Mouse (Mus musculus) liver, embryonic 15.5 days (tissue): ENCODE results near the gene Lypd1. TPM values are rescaled to one million over a fixed set of nuclear protein-coding genes. Genes with fewer than 3 reads are reported as not detected.

Source experiments
- ATAC-seq: fragments of 200-750 bp; cut with Nextera tagmentation; 2 replicates; pipeline ENCODE4 v1.8.0; 2017; ENCODE audit warnings: moderate number of reproducible peaks, mild to moderate bottlenecking, moderate library complexity; ENCODE audit not compliant: insufficient read depth
- H3K27ac ChIP-seq: fragments of 300-500 bp; sonication (generic); replicated peaks from 2 replicates; pipeline ENCODE4 v1.5.1; 2015; ENCODE audit warnings: mild to moderate bottlenecking, inconsistent platforms
- H3K27me3 ChIP-seq: fragments of 300-500 bp; sonication (generic); 2 replicates; pipeline ENCODE4 v1.6.1; 2015; ENCODE audit warnings: mild to moderate bottlenecking, inconsistent platforms
- H3K36me3 ChIP-seq: fragments of 300-500 bp; sonication (generic); replicated peaks from 2 replicates; pipeline ENCODE4 v1.6.1; 2015; ENCODE audit warnings: moderate library complexity, mild to moderate bottlenecking, inconsistent platforms
- H3K4me1 ChIP-seq: fragments of 300-500 bp; sonication (generic); replicated peaks from 2 replicates; pipeline ENCODE4 v1.6.1; 2015; ENCODE audit warnings: inconsistent platforms
- H3K4me2 ChIP-seq: fragments of 300-500 bp; sonication (generic); 2 replicates; pipeline ENCODE4 v1.6.1; 2015; ENCODE audit warnings: moderate library complexity, mild to moderate bottlenecking, inconsistent platforms
- H3K4me3 ChIP-seq: fragments of 300-500 bp; sonication (generic); replicated peaks from 2 replicates; pipeline ENCODE4 v1.5.1; 2015; ENCODE audit warnings: mild to moderate bottlenecking, inconsistent platforms
- H3K9ac ChIP-seq: fragments of 300-500 bp; sonication (generic); 2 replicates; pipeline ENCODE4 v1.6.1; 2015; ENCODE audit warnings: moderate library complexity, mild to moderate bottlenecking, inconsistent platforms
- H3K9me3 ChIP-seq: fragments of 300-500 bp; sonication (generic); replicated peaks from 2 replicates; pipeline ENCODE4 v1.6.1; 2016; ENCODE audit warnings: inconsistent platforms
- WGBS: fragments of 180-500 bp; shearing (Covaris S2); methylation state at CpG from one replicate; pipeline ENCODE4 v1.1.7; 2015; ENCODE audit warnings: mixed read lengths; ENCODE audit not compliant: insufficient replicate concordance; 5-methylcytosine and 5-hydroxymethylcytosine counted together
- polyA plus RNA-seq: library from polyadenylated mRNA; unstranded; fragments of >200 nt; fragmentation: Nextera tagmentation; extraction: Ambion mirVana; gene quantifications from 2 replicates; pipeline ENCODE4 v1.2.1, GENCODE M21; 2015

Gene Lypd1
- polyA plus RNA-seq: 0.31 and 0.63 TPM in 2 replicates

DNA sequence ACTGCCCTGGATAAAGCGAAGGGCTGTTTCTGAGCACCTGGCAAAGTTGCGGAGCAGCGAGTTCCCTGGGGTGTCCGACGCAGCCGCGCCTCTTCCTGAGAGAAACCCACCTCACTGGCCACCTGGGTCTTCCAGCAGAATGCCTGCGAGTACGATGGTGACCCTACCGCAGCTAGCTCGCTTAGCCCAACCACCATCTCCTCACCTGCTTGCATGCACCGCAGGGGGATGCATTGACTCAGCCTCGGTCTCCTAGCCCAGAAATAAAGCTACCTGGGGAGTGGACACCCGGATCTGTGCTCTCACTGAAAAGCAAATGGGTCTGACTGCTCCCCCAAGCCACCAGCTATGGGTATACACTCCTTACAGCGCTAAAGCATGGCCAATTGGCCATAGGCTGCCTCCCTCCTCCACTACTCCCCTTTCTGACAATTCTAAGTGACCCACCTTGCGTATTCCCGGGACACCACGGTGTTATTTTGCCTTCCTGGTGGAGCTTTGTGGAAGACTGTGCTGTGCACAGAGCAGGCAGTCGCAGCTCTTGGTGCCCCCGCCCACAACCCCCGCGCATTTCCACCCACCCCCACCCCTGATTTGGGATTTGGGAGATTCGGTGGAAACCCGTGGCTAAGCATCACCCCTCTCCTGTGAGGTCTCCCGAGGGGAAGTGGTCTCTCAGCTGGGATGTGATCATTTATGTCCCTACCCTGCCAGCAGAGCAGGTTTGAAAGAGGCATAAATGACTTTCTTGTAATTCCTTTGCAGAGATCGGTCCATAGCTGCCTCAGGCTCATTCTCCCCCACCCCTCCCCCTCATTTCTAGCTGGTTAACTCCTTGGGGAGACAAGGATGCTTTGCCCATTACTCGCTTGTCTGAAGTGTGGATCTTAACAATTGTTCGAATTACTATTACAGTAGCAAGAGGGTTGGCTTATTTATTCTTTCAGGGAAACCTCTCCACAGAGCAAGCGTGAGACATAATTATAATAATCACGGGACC lies at the start of gene Lypd1:
Lypd1 (minus strand) TSS at position 501 of the 1,000 bp plus-strand sequence.
- no peak for ATAC-seq

DNA sequence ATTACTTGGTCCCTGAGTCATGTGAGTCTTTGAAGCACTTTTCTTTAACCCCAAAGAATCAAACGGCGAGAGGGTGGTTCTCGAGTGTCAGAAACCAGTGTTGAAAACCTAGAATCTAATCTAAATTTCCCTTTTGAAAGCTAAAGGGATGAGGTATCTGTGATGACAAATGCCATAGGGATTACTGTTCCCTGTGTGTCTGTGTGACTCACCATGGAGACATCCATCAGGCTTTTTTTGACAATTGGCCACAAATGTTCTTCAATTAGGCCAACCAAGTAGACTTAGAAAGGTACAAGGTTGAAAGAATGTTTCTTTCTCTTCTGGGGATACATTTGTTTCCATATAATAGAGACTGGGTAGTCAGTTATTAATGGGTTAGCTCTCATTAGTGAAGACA lies 38.1 kb upstream of the Lypd1 start:
- H3K27me3 ChIP-seq: no peaks in the 10 kb centered on the region
- no peak overlapping the region for H3K9ac ChIP-seq
- 76% methylated on average over 3 of the region's 3 CpGs for WGBS
- no peaks in the 10 kb centered on the region for H3K36me3 ChIP-seq
- no peaks in the 10 kb centered on the region for H3K4me1 ChIP-seq
- no peaks in the 10 kb centered on the region for H3K9me3 ChIP-seq
- no peak for ATAC-seq
- no peak overlapping the region for H3K4me2 ChIP-seq
- no peak overlapping the region for H3K4me3 ChIP-seq
- H3K27ac ChIP-seq: no peak overlapping the region

More for the DNA sequence above, at the start of gene Lypd1:
- H3K4me1 ChIP-seq: peaks cover 3% of the 10 kb centered on the region; the same call in 1 of the 2 replicates
- H3K4me3 ChIP-seq: peak within 1 kb of the TSS; percentile 37
- no peak within 1 kb of the TSS for H3K27ac ChIP-seq
- H3K9ac ChIP-seq: no peak within 1 kb of the TSS
- peaks cover 46% of the 10 kb centered on the region for H3K27me3 ChIP-seq
- no peaks in the 10 kb centered on the region for H3K36me3 ChIP-seq
- H3K4me2 ChIP-seq: peak within 1 kb of the TSS; percentile 64
- WGBS: 7% methylated on average over 30 of the region's 30 CpGs
- H3K9me3 ChIP-seq: no peaks in the 10 kb centered on the region

DNA sequence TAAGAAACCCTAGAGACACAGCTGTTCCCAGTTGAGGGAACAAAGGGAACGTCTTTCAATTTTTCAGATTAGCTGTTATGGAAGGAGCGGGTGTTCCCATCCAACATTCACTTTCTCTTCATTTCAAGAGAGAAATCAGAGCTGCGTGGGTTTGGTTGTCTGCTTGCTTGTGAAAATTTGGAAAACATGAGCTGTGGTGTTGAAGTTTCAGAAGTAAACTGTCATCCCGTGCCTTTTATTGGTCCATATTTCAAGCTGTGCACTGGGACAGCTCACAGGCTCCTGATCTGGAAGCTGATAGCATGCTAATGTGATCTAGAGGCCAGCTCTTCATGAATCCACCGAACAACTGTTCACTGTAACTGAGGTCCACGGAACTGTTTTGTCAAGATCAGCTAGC lies 36.2 kb upstream of the Lypd1 start:
- Histone ChIP-seq H3K9ac (no peak overlapping the region), H3K9me3 (no peaks in the 10 kb centered on the region), H3K36me3 (no peaks in the 10 kb centered on the region), H3K4me2 (no peak overlapping the region), H3K4me1 (no peaks in the 10 kb centered on the region), H3K27me3 (no peaks in the 10 kb centered on the region), H3K27ac (no peak overlapping the region), H3K4me3 (no peak overlapping the region)
- WGBS: 59% methylated on average over 6 of the region's 6 CpGs
- no peak for ATAC-seq

DNA sequence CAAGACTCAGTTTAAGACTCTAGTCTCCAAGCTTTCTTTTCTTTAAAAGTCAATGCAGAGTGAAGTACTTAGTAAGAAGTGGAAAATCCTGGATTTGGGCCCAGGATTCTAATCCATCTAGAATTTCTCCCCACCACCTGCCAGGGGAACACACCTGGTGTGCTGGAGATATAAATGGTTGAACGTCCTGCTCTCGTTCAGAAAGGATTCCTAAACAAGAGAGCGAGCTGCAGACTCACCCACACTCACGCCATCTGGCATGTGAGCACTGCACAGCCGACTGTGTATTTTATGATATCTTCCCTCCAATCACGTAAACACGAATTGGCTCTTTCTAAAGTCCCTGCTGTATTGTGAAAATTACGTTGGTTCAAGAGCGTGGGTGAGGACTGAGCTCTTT lies 32.2 kb upstream of the Lypd1 start:
- Histone ChIP-seq H3K27ac (no peak overlapping the region), H3K4me3 (no peak overlapping the region), H3K36me3 (no peaks in the 10 kb centered on the region), H3K27me3 (no peaks in the 10 kb centered on the region), H3K9me3 (no peaks in the 10 kb centered on the region), H3K9ac (no peak overlapping the region), H3K4me2 (no peak overlapping the region), H3K4me1 (no peaks in the 10 kb centered on the region)
- WGBS: 61% methylated on average over 9 of the region's 9 CpGs
- no peak for ATAC-seq

DNA sequence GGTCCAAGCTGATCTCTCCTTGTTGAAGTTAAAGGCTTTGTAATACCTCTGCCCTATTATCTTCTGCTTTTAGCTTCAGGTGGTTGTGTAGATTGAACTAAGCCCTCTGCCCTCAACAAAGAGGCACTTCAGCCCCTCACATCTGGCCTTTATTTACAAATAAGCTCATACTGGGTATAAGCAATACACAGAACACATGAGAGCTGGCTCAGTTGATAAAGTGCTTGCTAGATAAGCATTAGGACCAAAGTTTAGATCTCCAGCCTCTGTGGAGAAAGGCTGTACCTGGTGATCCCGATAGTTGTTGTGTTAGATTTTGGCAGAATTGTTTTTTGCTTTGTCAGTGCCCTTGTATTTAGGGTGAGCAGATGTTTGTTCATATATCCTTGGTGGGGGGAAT lies 30.4 kb upstream of the Lypd1 start:
- no peaks in the 10 kb centered on the region for H3K27me3 ChIP-seq
- no peak overlapping the region for H3K27ac ChIP-seq
- H3K36me3 ChIP-seq: no peaks in the 10 kb centered on the region
- H3K4me1 ChIP-seq: no peaks in the 10 kb centered on the region
- no peak for ATAC-seq
- no peaks in the 10 kb centered on the region for H3K9me3 ChIP-seq
- no peak overlapping the region for H3K4me2 ChIP-seq
- no peak overlapping the region for H3K4me3 ChIP-seq
- 49% methylated on average over 1 of the region's 1 CpGs for WGBS
- H3K9ac ChIP-seq: no peak overlapping the region

DNA sequence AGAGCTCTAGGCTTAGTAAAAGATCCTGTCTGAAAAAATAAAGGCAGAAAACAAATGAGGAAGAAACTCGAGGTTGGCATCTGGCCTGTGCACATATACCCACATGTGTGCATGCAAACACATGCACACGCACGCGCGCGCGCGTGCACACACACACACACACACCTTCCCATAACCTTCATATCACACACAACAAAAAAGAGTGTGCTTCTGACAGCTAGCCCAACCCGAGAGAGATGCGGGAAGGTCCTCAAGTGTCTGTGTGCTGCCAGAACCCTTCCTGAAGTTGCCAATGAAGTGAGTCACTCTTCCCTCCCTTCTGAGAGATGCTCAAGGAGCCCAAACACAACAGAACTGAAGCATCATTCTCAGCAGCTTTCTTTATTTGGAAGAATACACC lies 12.6 kb upstream of the Lypd1 start:
- H3K9me3 ChIP-seq: no peaks in the 10 kb centered on the region
- H3K4me1 ChIP-seq: no peaks in the 10 kb centered on the region
- H3K4me2 ChIP-seq: no peak overlapping the region
- WGBS: 83% methylated on average over 10 of the region's 10 CpGs
- no peaks in the 10 kb centered on the region for H3K27me3 ChIP-seq
- H3K36me3 ChIP-seq: no peaks in the 10 kb centered on the region
- ATAC-seq: no peak
- no peak overlapping the region for H3K9ac ChIP-seq
- H3K27ac ChIP-seq: no peak overlapping the region
- no peak overlapping the region for H3K4me3 ChIP-seq

DNA sequence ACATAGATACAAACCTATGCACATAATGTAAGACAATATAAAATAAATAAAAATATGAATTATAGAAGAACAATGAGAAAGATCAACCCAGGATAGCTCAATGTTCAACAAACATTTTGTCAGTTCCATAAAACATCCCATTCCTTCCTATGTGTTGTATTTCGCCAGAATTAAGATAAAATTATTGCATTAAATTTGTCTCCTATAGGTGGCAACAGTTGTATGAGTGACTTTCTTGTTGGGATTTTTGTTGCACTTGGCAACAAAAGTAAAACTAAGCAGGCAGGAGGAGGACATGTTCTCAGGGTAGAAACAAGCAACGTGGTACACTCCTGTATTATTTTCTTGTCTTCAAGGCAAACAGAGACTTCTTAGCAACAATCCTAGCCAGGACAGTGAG lies 10.2 kb upstream of the Lypd1 start:
- H3K4me1 ChIP-seq: no peaks in the 10 kb centered on the region
- H3K4me3 ChIP-seq: no peak overlapping the region
- no peak overlapping the region for H3K27ac ChIP-seq
- no peaks in the 10 kb centered on the region for H3K36me3 ChIP-seq
- no peaks in the 10 kb centered on the region for H3K9me3 ChIP-seq
- WGBS: 55% methylated on average over 2 of the region's 2 CpGs
- no peak for ATAC-seq
- H3K27me3 ChIP-seq: no peaks in the 10 kb centered on the region
- H3K9ac ChIP-seq: no peak overlapping the region
- H3K4me2 ChIP-seq: no peak overlapping the region

DNA sequence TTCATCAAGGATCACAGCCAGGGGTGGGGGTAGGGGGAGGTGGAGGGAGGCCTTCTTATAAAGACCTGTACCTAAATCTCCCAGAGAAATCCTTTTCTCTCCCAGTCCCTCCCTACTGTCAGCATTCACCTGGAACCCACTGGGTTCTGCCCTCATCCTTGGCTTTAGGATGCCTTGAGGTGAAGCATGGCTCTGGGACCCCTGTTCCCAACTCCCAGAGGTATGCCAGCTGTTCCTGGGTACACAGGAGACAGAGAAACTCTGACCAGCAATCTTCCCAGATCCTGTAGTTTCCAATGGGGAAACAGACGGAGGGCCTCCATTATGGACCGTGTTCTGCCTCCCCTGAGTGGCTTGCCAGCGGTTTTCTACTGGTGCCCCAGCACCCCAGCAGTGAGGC lies 7.8 kb upstream of the Lypd1 start:
- Histone ChIP-seq H3K27me3 (no peaks in the 10 kb centered on the region), H3K9ac (no peak overlapping the region), H3K4me3 (no peak overlapping the region), H3K9me3 (no peaks in the 10 kb centered on the region), H3K4me2 (no peak overlapping the region), H3K36me3 (no peaks in the 10 kb centered on the region), H3K27ac (no peak overlapping the region), H3K4me1 (no peaks in the 10 kb centered on the region)
- 74% methylated on average over 3 of the region's 3 CpGs for WGBS
- ATAC-seq: no peak

DNA sequence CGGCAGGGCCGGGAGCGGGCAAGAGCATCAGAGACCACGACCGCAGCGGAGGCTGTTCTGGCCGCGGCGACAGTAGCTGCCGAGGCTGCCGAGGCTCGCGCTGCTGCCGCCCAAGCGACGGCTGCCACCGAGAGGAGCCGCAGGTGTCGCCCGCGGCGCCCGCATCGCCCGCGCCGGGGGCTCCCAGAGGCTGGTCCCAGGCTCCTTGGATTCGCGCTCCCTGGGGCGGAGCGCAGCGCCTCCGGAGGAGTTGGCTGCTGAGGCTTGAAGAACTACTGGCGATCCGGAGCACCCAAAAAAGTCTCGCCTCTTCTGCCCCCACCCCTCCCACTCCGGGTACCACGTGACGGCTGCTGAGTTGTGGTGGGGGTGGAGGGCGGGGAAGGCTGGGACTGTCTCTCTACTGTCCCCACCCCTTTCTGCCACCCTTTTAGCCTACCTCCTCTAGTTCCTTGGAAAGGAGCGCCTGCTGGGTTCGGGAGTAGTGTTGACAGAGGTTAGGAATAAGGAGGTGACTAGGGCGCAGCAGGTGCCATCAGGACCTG lies 928 bp downstream of the Lypd1 start:
- peaks cover 46% of the 10 kb centered on the region for H3K27me3 ChIP-seq
- H3K36me3 ChIP-seq: no peaks in the 10 kb centered on the region
- peaks cover 3% of the 10 kb centered on the region; the same call in 1 of the 2 replicates for H3K4me1 ChIP-seq
- H3K4me2 ChIP-seq: peak overlapping the region; percentile 64
- no peak overlapping the region for H3K9ac ChIP-seq
- ATAC-seq: no peak
- H3K27ac ChIP-seq: no peak overlapping the region
- peak overlapping the region; percentile 37 for H3K4me3 ChIP-seq
- under 1% methylated on average over 43 of the region's 43 CpGs for WGBS
- no peaks in the 10 kb centered on the region for H3K9me3 ChIP-seq

DNA sequence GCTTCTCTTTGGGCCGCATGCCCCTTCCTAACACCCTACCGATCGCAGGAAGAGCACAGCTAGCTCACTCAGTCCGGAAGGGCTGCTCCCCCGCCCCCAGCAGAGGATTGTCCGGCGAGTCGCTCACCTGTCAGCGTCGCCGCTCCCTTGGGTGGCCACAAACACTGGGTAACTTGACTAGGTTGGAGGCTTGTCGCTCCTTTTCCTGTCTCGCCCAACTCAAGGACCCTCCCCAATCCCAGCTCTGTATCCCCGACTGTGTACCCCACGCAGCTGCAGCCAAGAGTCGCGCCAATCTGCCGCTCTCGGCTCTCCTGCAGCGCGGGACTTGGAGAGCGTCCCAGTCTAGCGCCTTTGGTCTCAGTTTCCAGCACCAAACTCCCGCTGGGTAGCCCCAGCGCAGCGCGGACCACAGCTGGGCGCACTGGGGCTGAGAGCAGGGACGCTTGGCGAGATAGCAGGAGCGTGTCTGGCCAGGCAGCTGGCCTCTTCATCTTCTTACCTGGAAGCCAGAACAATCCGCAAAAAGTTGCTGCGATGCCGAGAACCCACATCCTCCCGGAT lies 1.5 kb downstream of the Lypd1 start:
- Histone ChIP-seq H3K27ac (no peak overlapping the region), H3K4me3 (peak overlapping the region; percentile 37), H3K9ac (no peak overlapping the region), H3K4me1 (peaks cover 3% of the 10 kb centered on the region; the same call in 1 of the 2 replicates), H3K9me3 (no peaks in the 10 kb centered on the region), H3K27me3 (peaks cover 46% of the 10 kb centered on the region), H3K36me3 (no peaks in the 10 kb centered on the region), H3K4me2 (peak overlapping the region; percentile 64)
- WGBS: 1% methylated on average over 35 of the region's 35 CpGs
- ATAC-seq: no peak

DNA sequence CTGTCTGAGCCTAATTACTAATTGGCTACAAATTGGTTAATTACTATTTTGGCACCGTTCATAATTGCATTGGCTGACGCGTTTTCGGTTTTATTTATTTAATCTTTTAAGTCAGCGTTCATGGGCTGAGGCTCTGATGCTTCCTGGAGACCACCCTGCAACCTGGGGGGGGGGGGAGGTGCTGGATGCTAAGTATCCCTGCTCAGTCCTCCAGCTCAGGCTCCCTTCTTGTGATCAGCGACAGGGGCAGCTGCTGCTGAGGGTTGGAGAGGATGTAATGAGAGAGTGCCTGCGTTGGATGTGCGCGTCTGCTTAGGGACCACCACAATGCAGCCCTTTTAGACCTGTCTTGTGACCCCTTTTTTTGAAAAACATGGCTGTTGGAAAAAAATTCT lies 2.0 kb downstream of the Lypd1 start:
- H3K9me3 ChIP-seq: no peaks in the 10 kb centered on the region
- no peak overlapping the region for H3K27ac ChIP-seq
- peaks cover 46% of the 10 kb centered on the region for H3K27me3 ChIP-seq
- H3K36me3 ChIP-seq: no peaks in the 10 kb centered on the region
- no peak overlapping the region for H3K9ac ChIP-seq
- peak overlapping the region; percentile 64; the same call in 1 of the 2 replicates for H3K4me2 ChIP-seq
- 2% methylated on average over 9 of the region's 9 CpGs for WGBS
- no peak for ATAC-seq
- H3K4me1 ChIP-seq: peaks cover 3% of the 10 kb centered on the region; the same call in 1 of the 2 replicates
- H3K4me3 ChIP-seq: peak overlapping the region; percentile 37; the same call in 1 of the 2 replicates
